Mouse (Mus musculus) cerebellum, postnatal 14 days (tissue): ENCODE measurements around the gene Dgcr2.
A peak's percentile ranks its signal among the peaks of the same experiment; 100 is the strongest.

ENCODE experiments used
- DNase-seq, 2 experiments: peaks; one replicate each; pipeline ENCODE4 v3.0.0; 2021; ENCODE audit warnings: mixed read lengths in 2 of 2

Gene Dgcr2

GRCm38 (mm10) chr16:17843701-17844365, 54.5 kb downstream of the Dgcr2 start:
- peak; percentile 77 to 84 for DNase-seq

DNA sequence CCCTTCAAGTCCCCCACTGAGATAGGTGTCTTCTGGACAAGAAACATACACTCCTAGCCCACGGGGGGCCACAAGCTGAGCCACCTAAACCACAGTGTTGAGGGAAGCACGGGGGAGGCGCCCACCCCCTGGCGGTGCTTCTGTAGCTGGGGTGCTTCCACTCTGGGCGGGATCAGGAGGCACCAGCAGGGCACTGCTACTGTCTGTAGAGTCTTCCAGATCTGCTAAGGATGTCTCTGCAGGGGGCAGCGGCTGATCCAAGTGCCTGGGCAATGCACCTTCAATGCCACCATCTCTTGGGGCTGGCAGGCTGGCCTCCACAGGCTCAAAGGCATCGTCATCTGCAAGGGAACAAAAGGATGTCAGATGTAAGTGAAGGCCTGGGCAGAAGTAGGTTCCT, 55.9 kb downstream of the Dgcr2 start:
- DNase-seq, result peak in 1 of 2 experiments; percentile 57

- DNase-seq, result peak; percentile 73 to 91
Measured at GRCm38 (mm10) chr16:17839976-17840375, 58.4 kb downstream of the Dgcr2 start.

DNA sequence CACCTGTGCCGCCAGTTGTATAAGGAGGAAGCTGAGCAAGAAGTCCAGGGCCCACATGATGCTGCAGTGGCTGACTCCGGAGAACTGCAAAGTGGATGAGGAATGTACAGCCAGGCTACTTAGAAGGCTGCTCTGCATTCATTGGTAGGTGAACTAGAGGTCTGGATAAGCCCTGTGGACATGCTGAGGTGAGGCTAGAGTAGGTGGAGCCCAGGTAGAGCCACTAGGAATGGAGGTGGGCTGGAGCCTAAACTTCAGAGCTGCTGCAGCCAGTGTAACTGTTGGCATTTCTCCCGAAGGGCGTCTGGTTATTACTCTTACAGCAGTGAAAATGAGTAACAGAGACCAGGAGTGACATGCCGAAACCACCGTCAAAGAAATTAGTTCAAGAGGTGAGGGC, 60.3 kb downstream of the Dgcr2 start, which contains the start of gene Car15:
Gene Car15 (minus strand): TSS at position 314 of the 400 bp plus-strand sequence.
- DNase-seq, result no peak

- peak in 1 of 2 experiments; percentile 53 for DNase-seq
Measured at GRCm38 (mm10) chr16:17835481-17835880, 62.9 kb downstream of the Dgcr2 start.

DNA sequence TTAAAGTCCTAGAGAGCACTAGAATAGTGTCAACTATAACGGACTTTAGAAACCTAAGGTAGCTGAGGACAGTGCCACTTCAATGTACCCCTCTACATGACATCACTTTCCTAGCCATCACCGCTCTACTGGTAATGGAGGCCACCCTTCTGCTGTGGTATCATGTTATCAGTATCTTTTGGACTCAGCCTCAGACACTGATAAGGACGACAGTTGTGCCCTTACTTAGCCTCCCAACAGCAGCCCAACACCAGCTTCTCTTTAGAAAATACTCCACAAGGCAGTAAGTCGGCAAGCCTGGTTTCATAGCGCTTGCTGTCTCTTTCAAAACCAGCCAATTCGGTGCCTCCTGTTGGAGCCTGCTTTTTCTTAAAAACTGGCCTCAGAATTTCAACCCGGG, 63.8 kb downstream of the Dgcr2 start:
- no peak for DNase-seq

DNA sequence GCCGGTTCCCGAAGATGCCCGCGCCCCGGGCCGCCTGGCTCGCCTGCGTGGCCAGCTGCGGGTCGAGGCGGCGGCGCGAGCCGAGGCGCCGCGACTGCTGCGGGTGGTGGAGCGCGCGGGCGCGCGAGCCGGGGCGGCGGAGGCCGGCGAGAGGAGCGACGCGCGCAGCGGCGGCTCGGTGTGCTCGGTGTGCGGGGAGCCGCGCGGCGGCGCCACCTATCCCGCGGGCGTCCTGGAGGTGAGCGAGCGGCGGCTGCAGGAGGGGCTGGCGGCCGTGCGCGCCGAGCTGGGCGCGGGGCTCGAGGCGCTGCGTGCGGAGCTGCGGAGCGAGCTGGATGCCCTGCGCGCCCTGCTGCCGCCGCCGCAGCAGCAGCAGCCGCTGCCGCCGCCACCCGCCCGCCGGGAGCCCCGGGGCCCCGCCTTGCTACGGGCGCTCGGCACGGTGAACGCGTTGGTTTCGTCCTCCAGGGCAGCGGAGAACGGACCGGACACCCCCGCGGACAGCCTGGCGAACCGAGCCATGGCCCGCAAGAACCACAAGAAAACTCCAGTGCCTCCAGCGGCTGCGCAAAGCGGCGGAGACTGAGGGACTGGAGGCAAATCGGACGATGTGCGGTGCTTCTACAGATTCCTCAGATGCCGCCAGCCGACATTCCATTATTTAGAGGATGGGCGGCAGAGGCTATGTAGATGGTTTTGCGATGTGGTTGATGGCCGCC, 64.5 kb downstream of the Dgcr2 start:
- peak; percentile 69 to 73 for DNase-seq

DNA sequence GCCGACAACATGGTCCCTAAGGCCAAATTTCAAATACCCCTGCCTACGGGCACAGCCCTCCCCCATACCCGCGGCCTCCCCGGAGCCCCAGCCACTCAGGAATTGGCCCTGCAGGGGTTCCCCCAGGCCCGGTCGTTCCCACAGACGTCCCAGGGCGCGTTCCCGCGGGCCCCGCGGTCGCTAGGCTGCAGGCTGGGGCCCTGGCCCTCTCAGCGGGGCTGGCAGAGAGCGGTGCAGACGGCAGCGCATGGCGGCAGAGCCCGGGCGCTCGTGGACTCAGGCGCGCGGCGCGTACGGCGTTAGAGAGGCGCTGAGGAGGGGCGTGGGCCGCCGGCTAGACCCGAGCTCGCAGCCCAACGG, 65.1 kb downstream of the Dgcr2 start:
- peak in 1 of 2 experiments; percentile 76 for DNase-seq

DNA sequence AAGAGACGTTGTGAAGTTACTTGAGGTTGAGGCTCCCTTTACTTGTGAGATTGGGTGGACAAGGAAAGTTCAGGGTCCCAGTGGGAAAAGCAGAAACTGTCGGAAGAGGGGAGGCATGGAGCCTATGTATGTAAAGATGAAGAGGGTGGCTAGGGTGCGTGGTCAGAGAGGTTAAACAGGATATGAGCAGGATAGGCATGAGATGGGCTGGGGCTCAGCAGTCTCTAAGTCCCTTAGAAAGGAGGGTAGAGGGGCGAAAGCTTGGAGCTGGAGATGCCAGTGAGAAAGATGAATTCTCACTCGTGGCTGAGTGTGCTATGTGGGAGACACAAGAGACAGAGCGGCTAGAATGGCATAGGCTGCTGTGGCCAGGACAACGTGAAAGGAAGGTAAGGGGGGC, 65.5 kb downstream of the Dgcr2 start, which contains the start of gene B830017H08Rik:
Gene B830017H08Rik (plus strand): TSS at position 301 of the 400 bp plus-strand sequence.
- DNase-seq, result no peak

DNA sequence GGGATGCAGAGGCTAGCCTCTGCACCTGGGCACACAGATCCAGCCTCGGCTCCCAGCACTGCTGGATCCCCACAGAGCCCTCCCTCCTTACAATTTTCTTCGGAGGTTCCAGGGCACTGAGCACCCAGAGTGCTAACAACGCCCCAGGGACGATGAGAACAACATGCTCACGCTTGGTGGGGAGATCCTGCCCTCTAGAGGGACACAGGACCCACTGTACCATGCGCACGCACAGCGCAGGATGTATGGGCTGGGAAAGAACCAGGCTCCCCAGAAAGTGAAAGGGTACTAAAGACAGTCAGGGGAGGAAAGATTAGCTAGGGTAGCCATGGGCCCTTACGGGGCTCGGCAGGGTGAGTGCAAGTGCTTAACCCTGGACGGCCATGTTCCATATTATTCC, 66.6 kb downstream of the Dgcr2 start:
- DNase-seq, result no peak

DNA sequence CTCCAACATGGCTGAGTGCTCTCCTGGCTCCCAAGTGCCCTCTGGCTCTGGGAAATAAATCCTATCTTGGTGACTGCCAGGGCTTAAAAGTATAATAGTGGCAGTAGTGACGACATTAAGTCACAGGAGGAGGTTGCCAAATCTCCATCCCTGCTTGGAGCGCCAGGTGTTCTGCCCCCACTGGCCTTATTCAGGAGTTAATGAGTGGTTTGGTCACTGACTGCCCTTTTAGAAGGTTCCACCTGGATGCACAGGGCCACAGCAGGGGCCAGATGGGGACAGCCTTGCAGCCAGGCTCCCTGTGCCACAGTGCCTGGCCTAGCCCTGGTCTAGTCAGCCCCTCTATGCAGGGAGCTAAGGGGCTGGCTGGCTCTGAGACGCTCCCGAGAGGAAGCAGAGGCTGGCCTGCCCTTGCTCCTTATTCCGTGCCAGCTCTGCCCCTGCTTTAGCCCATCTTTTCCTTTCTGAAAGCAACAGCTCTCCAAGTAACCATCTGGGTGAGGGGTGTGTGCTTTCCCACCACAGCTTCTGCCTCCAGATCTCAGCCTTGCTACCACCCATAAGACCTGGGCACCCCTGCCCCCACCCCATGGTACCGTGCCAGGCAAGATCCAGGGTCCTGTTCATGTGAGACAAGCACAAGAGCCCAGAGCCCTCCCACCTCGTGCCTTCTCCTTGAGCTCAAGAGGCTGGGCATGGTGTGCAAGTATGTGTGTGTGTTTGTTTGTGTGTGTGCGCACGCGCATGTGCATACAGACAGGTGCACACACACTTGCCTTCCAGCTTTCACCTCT, 67.8 kb downstream of the Dgcr2 start:
- DNase-seq, result no peak

DNA sequence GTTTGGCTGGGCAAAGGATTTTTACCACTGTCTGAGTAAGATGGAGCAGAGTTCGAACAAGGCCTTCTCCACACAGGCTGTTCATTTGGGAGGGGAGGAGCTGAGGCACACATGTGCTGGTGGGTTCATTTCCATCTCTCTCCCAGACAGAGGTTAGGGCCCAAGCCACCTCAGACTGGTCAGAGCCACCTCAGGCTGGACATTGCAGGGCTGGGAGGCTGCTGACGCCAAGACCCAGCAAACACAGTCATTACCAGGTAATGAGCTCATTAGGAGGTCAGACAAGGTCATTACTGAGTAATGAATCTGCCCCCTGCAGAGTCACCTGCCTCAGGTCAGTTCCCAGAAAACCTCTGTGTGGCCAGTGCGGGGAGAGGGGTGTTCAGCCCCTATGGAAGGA, 69.5 kb downstream of the Dgcr2 start:
- DNase-seq, result no peak

GRCm38 (mm10) chr16:17828229-17828628, 70.1 kb downstream of the Dgcr2 start:
- DNase-seq, result no peak

DNA sequence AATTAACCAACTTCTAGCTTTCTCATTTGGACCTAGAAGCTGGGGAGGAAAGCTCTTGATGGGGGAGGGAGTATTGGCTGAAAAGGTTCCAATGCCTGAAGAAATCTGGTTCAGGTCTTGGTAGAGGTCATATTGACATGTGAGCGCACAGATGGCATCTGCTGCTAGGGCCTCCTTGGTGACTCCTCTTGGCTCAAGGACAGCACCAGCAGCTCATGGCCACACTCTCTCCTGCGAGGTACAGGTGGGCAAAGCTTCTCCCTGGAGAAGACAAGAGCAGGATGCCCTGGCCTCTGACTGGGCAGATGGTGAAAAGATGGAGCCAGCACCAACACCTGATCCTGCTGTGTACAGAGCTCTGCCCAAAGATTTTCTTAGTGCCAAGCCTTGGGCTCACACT, 71.9 kb downstream of the Dgcr2 start:
- DNase-seq, result peak; percentile 73 to 76

DNA sequence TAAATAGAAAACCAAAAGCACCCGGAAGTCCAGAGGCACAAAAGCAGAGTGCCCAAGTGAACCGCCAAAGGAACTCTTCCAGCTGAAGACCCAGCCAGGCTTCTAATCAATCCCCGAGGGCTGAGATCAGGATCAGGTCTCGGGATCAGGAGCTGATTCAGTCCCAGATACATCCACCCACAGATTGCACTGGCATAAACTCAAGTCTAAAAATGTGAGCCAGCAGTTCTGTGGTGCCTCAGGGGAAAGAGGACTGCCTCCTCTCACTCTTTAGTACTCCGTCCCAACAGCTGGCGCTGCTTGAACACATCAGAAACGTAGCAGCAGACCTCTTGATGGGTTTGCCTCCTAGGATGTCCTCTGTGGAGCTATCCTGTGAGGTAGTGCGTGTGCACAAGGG, 81.8 kb downstream of the Dgcr2 start:
- DNase-seq, result no peak

DNA sequence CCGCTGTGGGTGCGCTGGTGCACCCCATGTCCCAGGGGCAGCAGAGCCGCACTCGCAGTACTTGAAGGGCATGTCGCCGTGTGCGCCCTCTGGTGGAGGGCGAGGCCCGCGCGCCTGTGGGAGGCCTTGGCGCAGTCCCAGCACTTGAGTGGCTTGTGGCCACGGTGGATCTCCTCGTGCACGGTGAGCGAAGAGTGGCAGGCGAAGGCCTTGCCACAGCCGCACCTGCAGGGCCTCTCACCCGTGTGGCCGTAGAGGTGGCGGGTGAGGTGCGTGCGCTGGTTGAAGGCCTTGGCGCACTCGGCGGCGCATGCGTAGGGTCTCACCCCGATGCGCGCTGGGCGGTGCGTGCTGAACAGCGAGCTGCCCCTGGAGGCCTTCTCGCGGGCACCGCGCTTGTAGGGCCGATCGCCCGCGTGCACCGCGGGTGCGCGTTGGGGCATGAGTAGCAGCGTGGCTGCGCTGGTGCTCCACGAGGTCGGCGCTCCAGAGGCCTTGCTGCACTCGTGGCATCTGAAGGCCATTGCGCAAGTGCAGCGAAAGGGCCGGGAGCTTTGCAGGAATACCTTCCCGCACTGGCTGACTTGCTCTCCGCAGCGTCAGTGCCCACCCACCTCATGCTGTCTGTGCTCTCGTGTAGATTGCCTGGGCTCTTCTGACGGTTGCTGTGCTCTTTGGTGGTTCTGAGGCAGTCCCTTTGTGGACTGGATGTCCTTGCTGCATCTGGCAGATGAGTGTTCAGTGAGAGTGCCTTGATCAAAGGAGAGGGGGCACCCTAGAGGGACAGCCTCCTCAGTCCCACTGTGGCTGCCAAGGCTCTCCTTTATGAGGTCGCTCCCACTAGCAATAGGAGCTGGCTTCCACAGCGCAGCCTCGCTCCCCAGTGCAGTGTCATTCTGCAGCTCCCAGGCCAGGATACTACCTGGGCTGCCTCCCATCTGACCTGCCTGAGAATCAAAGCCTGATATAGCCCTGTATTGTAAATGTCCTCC, 82.7 kb downstream of the Dgcr2 start:
- peak; percentile 78 to 82 for DNase-seq

GRCm38 (mm10) chr16:17813173-17813572, 85.2 kb downstream of the Dgcr2 start:
- DNase-seq, result no peak

GRCm38 (mm10) chr16:17812120-17812519, 86.2 kb downstream of the Dgcr2 start:
- peak in 1 of 2 experiments; percentile 55 for DNase-seq

GRCm38 (mm10) chr16:17809711-17810110, 88.7 kb downstream of the Dgcr2 start:
- no peak for DNase-seq

DNA sequence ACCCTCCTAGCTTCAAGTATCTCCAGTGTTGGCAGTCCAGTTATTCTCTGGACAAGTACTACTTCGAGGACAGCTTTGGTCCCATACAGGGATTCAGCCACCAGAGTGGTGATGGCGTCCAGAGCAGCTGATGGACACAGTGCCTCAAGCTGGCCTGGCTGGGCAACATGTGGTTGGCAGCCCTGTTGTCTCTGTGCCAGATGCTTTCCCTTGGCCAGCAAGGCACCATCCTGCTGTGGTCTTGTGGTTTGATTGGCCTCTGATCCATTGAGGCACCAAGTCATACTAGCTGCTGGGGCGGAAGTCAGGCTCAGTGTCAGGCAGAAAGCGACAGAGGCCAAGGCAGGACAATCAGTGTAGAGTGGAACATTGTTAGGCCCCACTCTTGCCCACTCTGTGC, 89.2 kb downstream of the Dgcr2 start:
- DNase-seq, result peak in 1 of 2 experiments; percentile 50

DNA sequence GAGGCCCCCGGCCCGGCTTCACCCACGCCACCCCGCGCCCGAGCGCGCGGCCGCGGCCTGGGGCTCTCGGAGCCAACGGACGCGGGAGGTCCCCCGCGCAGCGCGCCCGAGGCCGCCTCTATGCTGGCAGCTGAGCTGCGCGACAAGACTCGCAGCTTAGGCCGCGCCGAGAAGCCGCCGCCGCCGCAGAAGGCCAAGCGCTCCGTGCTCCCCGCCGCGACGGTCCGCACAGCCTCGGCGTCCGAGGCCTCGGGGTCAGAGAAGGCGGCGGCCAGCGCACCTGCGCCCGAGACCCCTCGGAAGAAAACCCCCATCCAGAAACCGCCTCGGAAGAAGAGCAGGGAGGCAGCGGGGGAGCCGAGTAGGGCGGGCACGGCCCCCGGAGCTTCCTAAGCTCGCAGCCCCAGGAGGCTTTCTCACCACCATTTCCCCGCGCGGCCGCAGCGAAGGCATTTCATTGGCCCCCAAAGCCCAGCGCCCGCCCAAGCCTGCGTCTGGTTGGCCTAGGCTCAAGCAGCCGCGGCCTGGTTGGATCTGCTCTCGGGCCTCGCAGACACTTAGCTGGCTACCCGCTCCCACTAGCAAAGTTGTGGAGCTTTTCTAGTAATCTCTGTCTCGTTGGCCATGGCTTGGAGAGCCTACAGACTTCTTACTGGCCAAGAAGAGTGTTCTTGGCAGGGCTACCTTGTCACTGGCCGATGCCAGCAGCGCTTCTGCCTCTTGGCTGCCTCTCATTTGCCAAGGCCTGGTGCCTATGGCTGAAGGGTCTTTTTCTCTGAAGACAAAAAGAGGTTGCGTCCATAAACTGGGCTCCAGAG, 91.0 kb downstream of the Dgcr2 start:
- DNase-seq, result peak; percentile 89 to 90
